Mouse (Mus musculus) G1E (cell line): ENCODE measurements around the gene Maml2. TPM values are rescaled to one million over a fixed set of nuclear protein-coding genes. Genes with fewer than 3 reads are reported as not detected.

Experiments used
- ATAC-seq: 2 replicates; pipeline ENCODE4 v1.8.0; 2016; ENCODE audit warnings: mild to moderate bottlenecking; ENCODE audit not compliant: insufficient number of reproducible peaks, poor library complexity, low FRiP score, severe bottlenecking; ENCODE audit errors: extremely low read depth
- DNase-seq: peaks from one replicate; pipeline ENCODE4 v3.0.0; 2012; ENCODE audit warnings: low spot score
- H3K27me3 ChIP-seq: 2 replicates; pipeline ENCODE4 v1.6.1; 2012; ENCODE audit warnings: mild to moderate bottlenecking, low read length, inconsistent platforms; ENCODE audit not compliant: insufficient read depth
- H3K36me3 ChIP-seq: replicated peaks from 2 replicates; pipeline ENCODE3; 2012; ENCODE audit warnings: mild to moderate bottlenecking, inconsistent platforms
- H3K4me1 ChIP-seq: 2 replicates; pipeline ENCODE4 v1.6.1; 2012; ENCODE audit warnings: low read depth, low read length, inconsistent platforms, mixed read lengths; ENCODE audit not compliant: insufficient read depth
- H3K4me3 ChIP-seq: 2 replicates; pipeline ENCODE4 v1.5.1; 2012; ENCODE audit warnings: low read depth, mild to moderate bottlenecking, inconsistent platforms, low read length, moderate library complexity, mixed read lengths
- H3K9me3 ChIP-seq: replicated peaks from 2 replicates; pipeline ENCODE4 v1.6.1; 2012; ENCODE audit warnings: inconsistent platforms
- CTCF ChIP-seq: IDR thresholded peaks from 2 replicates; pipeline ENCODE4 v1.5.1; 2012; ENCODE audit warnings: low read depth, low read length, inconsistent platforms, mixed read lengths
- GATA1 ChIP-seq: IDR thresholded peaks from 2 replicates; pipeline ENCODE4 v1.6.1; 2012; ENCODE audit warnings: borderline replicate concordance, low read length, inconsistent platforms, mixed read lengths
- GATA2 ChIP-seq: IDR thresholded peaks from 2 replicates; pipeline ENCODE4 v1.6.1; 2012; ENCODE audit warnings: low read depth, low read length, inconsistent platforms, borderline replicate concordance
- POLR2AphosphoS5 ChIP-seq: IDR thresholded peaks from 2 replicates; pipeline ENCODE4 v1.6.1; 2012; ENCODE audit warnings: low read depth, low read length, inconsistent platforms; ENCODE audit not compliant: insufficient replicate concordance
- TAL1 ChIP-seq: conservative IDR thresholded peaks from 2 replicates; pipeline ENCODE4 v1.6.1; 2012; ENCODE audit warnings: low read depth, low read length, inconsistent platforms, mixed read lengths
- polyA plus RNA-seq: library from polyadenylated mRNA; stranded (reverse); fragments of >175 nt; gene quantifications from 2 replicates; pipeline ENCODE4 v1.2.3, GENCODE M21; 2012
- total RNA-seq, 2 experiments: library from RNA; stranded (forward) in 1 of 2; stranded (reverse) in 1 of 2; fragments of 200-1000 nt in 1 of 2; fragments of >200 nt in 1 of 2; fragmentation: Nextera tagmentation in 1 of 2; gene quantifications; 2 replicates each; pipeline ENCODE4 v1.2.3; 2014 to 2017

The Maml2 gene
- total and polyA plus RNA-seq, 3 experiments = 0.25 to 5.4 (median 1.3) TPM

DNA sequence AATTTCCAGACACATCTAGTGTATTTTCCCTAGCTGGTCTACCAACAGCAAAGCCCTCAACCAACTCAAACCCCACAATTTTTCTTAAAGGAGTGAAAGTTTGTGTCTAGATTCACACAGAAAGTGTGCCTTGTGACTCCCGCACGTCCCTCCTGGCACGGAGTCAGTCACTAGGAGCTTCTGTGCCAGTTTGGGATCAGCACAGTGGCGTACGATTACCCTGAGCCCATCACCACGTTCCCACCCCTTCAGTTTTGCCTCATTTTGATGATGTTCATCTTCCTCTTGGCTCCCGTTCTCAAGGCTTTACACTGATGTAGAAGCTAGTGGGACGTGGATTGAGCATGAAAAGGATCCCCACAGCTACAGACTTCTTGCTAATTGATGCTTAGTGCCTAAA is 314.6 kb downstream of the Maml2 start:
- no peaks in the 10 kb centered on the region for H3K9me3 ChIP-seq
- no peak for DNase-seq
- H3K4me1 ChIP-seq = peaks cover 6% of the 10 kb centered on the region
- H3K36me3 ChIP-seq = no peaks in the 10 kb centered on the region
- no peaks in the 10 kb centered on the region for H3K27me3 ChIP-seq
- H3K4me3 ChIP-seq = no peak overlapping the region
- no peak for ATAC-seq
- TF ChIP-seq CTCF (no peak), GATA2 (no peak)

DNA sequence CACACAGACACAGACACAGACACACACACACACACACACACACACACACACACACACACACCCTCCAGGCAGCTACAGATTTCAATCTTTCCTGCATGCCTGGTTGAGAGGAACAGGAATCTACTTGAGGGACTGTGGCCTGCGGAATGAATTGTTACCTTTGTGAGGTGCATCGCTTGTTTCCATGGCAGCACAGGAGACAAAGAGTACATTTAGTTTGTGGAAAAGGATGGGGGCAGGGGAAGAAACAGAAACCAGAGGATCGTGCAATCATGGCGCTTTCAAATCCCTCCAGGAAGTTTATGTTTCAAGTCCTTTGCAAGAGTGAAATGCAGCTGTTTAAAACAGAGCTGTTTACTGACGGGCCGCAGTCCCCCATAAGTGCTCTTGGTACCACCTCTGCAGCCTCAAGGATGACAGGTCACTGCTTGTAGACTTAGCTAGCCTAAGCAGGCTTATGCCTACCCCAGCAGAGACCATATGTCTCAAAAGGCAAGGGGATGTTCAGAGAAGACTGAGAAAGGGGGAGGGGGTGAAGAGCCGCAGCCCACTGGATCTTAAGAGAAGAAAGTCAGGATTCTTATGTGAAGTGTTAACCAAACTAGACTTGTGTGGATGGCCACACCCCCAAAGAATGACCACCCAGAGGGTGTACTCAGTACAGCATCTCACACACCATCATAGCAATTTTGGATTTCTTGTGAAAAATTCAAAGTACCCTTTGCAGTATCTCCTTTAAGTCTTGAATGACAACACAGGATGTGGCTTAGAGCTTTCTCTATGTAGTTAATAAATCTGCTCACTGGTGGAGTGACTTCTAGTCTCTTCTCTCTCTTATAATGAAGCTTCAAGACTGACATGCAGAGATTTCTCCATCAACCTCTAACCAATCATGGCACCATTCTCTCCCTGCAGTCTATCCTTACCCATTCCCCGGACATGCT is 315.8 kb downstream of the Maml2 start:
- ATAC-seq (no peak), DNase-seq (no peak)
- H3K4me1 ChIP-seq = peaks cover 6% of the 10 kb centered on the region
- H3K9me3 ChIP-seq = no peaks in the 10 kb centered on the region
- no peak for TF ChIP-seq TAL1
- TF ChIP-seq GATA1 = no peak
- no peak for TF ChIP-seq POLR2AphosphoS5
- TF ChIP-seq CTCF = no peak
- TF ChIP-seq GATA2 = no peak
- H3K4me3 ChIP-seq = no peak overlapping the region
- H3K27me3 ChIP-seq = no peaks in the 10 kb centered on the region
- H3K36me3 ChIP-seq = no peaks in the 10 kb centered on the region

DNA sequence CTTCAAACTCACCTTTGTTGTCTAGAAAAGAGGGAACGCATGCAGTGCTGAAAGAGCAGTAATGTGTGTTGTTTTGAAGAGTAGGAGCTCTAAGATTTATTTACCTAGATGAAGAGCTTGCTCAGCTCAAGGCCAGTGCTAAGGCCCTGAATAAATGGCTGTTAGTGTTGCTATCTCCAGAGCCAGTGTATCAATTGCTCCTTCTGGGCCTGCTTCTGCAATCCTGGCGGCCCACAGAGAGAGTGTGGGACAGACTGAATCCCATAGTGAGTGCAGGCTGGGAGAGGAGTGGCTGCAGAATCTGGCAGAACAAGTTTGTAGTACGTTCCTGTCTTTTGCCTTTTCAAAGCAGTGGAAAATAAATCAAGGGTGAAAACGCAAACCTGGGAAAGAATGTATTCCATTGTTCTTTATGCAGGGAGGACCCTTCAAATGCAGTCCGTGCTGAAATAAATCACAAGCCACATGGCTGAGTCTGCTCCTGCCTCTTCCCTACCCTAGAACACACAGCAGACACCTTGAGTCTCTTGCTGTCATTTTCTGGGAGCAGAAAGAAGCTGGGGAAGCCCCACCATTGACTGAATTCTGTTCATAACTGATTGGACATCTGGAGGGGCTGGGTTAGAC is 318.7 kb downstream of the Maml2 start:
- Histone ChIP-seq H3K36me3 (no peaks in the 10 kb centered on the region), H3K9me3 (no peaks in the 10 kb centered on the region), H3K27me3 (no peaks in the 10 kb centered on the region; the same call in 1 of the 2 replicates), H3K4me1 (peaks cover 6% of the 10 kb centered on the region), H3K4me3 (no peak overlapping the region)
- ATAC-seq (no peak), DNase-seq (no peak)
- TF ChIP-seq GATA1 (no peak), TAL1 (no peak), GATA2 (no peak), POLR2AphosphoS5 (no peak), CTCF (no peak)

DNA sequence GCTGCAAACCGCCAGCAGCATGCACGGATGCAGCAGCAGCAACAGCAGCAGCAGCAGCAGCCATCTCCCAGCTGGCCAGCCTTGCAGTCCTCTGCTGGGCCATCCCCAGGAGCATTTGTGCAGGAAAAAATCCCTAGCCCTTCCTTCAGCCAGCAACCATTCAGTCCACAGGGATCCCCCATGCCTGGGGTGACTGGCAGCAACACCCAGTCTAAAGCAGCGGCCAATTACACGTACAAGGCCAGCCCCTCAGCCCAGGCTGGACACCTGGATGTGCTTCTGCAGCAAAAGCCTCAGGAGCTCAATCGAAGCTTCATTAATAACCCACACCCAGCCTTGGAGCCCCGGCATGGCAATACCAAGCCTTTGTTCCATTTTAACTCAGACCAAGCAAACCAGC is 323.0 kb downstream of the Maml2 start:
- Histone ChIP-seq H3K4me1 (peaks cover 6% of the 10 kb centered on the region), H3K9me3 (no peaks in the 10 kb centered on the region), H3K27me3 (no peaks in the 10 kb centered on the region; the same call in 1 of the 2 replicates), H3K4me3 (no peak overlapping the region), H3K36me3 (no peaks in the 10 kb centered on the region)
- no peak for ATAC-seq
- no peak for TF ChIP-seq GATA2
- no peak for TF ChIP-seq GATA1
- TF ChIP-seq TAL1 = no peak
- TF ChIP-seq CTCF = no peak
- no peak for TF ChIP-seq POLR2AphosphoS5
- DNase-seq = no peak

DNA sequence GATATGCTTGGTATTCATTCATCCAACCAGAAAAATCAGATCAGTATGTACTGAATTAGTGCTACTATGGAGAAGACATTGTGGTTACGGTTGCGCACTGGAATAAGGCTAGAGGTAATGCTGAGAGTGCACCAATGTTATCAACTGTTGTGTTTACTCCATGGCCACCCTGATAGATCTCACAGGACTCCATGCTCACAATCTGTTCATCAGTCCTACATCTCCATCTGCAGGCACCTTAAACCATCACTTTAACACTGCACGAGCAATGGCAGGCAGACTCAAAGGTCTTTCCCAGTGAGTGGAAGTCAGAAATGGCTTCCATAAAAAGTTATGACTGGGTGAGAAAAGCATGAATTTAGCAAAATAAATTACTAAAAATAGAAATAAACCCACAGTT is 324.2 kb downstream of the Maml2 start:
- Histone ChIP-seq H3K27me3 (no peaks in the 10 kb centered on the region; the same call in 1 of the 2 replicates), H3K36me3 (no peaks in the 10 kb centered on the region), H3K4me1 (peaks cover 4% of the 10 kb centered on the region), H3K4me3 (no peak overlapping the region), H3K9me3 (no peaks in the 10 kb centered on the region)
- no peak for TF ChIP-seq TAL1
- no peak for TF ChIP-seq GATA1
- no peak for TF ChIP-seq GATA2
- no peak for TF ChIP-seq POLR2AphosphoS5
- TF ChIP-seq CTCF = no peak
- no peak for ATAC-seq
- DNase-seq = no peak

DNA sequence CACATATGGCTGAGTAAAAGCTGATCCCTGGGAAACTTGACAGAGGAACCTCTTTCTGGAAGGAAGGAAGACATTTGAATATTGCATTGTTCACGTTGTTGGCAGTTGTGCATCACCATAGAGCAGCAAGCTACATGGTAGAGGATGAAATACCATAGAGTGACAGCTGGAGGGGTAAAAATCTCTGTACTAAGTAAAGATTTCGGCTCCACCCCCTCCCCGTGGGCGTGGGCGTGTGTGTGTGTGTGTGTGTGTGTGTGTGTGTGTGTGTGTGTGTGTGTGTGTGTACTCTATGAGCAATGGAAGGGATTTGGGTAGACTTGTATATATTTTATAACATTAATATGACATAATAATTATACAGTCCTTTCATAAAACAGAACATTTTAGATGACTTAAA is 324.7 kb downstream of the Maml2 start:
- DNase-seq = no peak
- H3K4me1 ChIP-seq = no peaks in the 10 kb centered on the region
- no peak overlapping the region for H3K4me3 ChIP-seq
- ATAC-seq = no peak
- no peaks in the 10 kb centered on the region for H3K9me3 ChIP-seq
- no peaks in the 10 kb centered on the region; the same call in 1 of the 2 replicates for H3K27me3 ChIP-seq
- no peak for TF ChIP-seq GATA1
- no peak for TF ChIP-seq CTCF
- no peak for TF ChIP-seq TAL1
- TF ChIP-seq POLR2AphosphoS5 = no peak
- no peak for TF ChIP-seq GATA2
- H3K36me3 ChIP-seq = no peaks in the 10 kb centered on the region
